8 mouse cellular contexts compared by ENCODE assay signal in the genomic region with DNA sequence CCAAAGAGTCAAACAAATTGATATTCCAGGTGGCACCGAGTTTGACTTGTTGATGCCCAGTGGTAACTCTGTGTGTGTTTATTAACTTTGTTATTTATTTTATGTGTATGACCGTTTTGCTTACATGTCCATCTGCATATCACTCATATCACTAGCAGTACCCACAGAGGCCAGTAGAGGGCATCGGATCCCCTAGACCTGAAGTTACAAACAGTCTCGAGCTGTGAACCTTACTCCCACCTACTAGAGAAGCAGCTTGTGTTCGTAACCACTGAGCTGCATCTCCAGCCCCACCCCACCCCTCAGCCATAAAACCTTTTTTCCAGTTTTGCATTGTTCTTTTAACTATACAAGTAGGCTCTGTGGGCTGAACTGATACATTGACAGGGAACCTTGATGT.
A peak's percentile ranks its signal among the peaks of the same experiment; 100 is the strongest.
DNase-seq lines count a peak whose midpoint lies in the region; ATAC-seq and TF ChIP-seq lines count a peak whose summit lies in the region.

No protein-coding gene starts in this region.

- peak; percentile 76 for TF ChIP-seq CTCF in intestine, postnatal 0 days (IDR thresholded peaks at IDR 0.05; ENCODE audit: low read depth)
- TF ChIP-seq CTCF in liver, adult 2 months (IDR thresholded peaks at IDR 0.05; ENCODE audit: low read depth, low read length): peak; percentile 58

- H3K79me2 ChIP-seq in liver, adult 2 months (ENCODE audit: control insufficient read depth, insufficient read depth, low read length): no peaks in the 10 kb centered on the region; the same call in 1 of the 2 replicates

- ATAC-seq in intestine, postnatal 0 days: no peak
- ATAC-seq in intestine, embryonic 16.5 days: no peak

- no peaks in the 10 kb centered on the region for H3K27me3 ChIP-seq in intestine, postnatal 0 days (replicated peaks; ENCODE audit: control insufficient read depth, insufficient read depth, low read length)
- no peaks in the 10 kb centered on the region for H3K27me3 ChIP-seq in intestine, embryonic 16.5 days (replicated peaks; ENCODE audit: control insufficient read depth, insufficient read depth, low read length)
- no peaks in the 10 kb centered on the region; the same call in 1 of the 2 replicates for H3K27me3 ChIP-seq in liver, adult 2 months (ENCODE audit: control insufficient read depth, insufficient read depth, low read length)

- H3K36me3 ChIP-seq in intestine, postnatal 0 days (ENCODE audit: control insufficient read depth, insufficient read depth): no peaks in the 10 kb centered on the region
- H3K36me3 ChIP-seq in intestine, embryonic 16.5 days (ENCODE audit: control insufficient read depth, insufficient read depth, low read length): no peaks in the 10 kb centered on the region
- no peaks in the 10 kb centered on the region for H3K36me3 ChIP-seq in liver, adult 2 months (ENCODE audit: control insufficient read depth, insufficient read depth, low read length)

- peak; percentile 37 for DNase-seq in 416B (ENCODE audit: low read depth)
- DNase-seq in ES-CJ7 (ENCODE audit: low read depth, low spot score): peak; percentile 21
- peak; percentile 39 for DNase-seq in liver, adult 2 months (ENCODE audit: extremely low read depth, low read depth, low spot score)
- no peak for DNase-seq in frontal cortex, postnatal 36 days (ENCODE audit: low spot score in 2 of 2)
- no peak for DNase-seq in left cerebral cortex, postnatal 25 days (ENCODE audit: low spot score in 2 of 2)
- DNase-seq in urinary bladder, adult 2 months (ENCODE audit: low spot score): no peak

- H3K4me2 ChIP-seq in intestine, postnatal 0 days (replicated peaks; ENCODE audit: low read depth): no peak overlapping the region
- H3K4me2 ChIP-seq in intestine, embryonic 16.5 days (ENCODE audit: low read depth, low read length): no peak overlapping the region

- TF ChIP-seq POLR2A in liver, adult 2 months (IDR thresholded peaks at IDR 0.05; ENCODE audit: extremely low read depth, insufficient read depth, low read length): no peak

- no peak overlapping the region for H3K4me3 ChIP-seq in intestine, postnatal 0 days (ENCODE audit: low read depth, low read length)
- H3K4me3 ChIP-seq in intestine, embryonic 16.5 days (ENCODE audit: low read length): no peak overlapping the region
- H3K4me3 ChIP-seq in liver, adult 2 months (ENCODE audit: insufficient read depth, low read depth, low read length): no peak overlapping the region

- 63% methylated on average over 5 of the region's 5 CpGs for WGBS in intestine, postnatal 0 days
- WGBS in intestine, embryonic 16.5 days: 61% methylated on average over 5 of the region's 5 CpGs
- 57% methylated on average over 5 of the region's 5 CpGs for WGBS in liver, adult 2 months

- intact Hi-C loops in left cerebral cortex, postnatal 25 days (cut with DNase I): no loop called here

- no peaks in the 10 kb centered on the region for H3K9me3 ChIP-seq in intestine, postnatal 0 days (ENCODE audit: control insufficient read depth)
- peaks cover 3% of the 10 kb centered on the region; the same call in 1 of the 2 replicates for H3K9me3 ChIP-seq in intestine, embryonic 16.5 days (ENCODE audit: control insufficient read depth, low read length)

- H3K9ac ChIP-seq in intestine, postnatal 0 days (ENCODE audit: low read depth, low read length): no peak overlapping the region
- H3K9ac ChIP-seq in intestine, embryonic 16.5 days (ENCODE audit: low read depth, low read length): no peak overlapping the region
- H3K9ac ChIP-seq in liver, adult 2 months (ENCODE audit: low read depth, low read length): no peak overlapping the region

- no peaks in the 10 kb centered on the region for H3K4me1 ChIP-seq in intestine, postnatal 0 days (replicated peaks; ENCODE audit: control insufficient read depth, insufficient read depth, low read length)
- H3K4me1 ChIP-seq in intestine, embryonic 16.5 days (ENCODE audit: control insufficient read depth, insufficient read depth, low read length): no peaks in the 10 kb centered on the region
- no peaks in the 10 kb centered on the region for H3K4me1 ChIP-seq in liver, adult 2 months (ENCODE audit: control insufficient read depth, insufficient read depth, low read length)

- no peak overlapping the region for H3K27ac ChIP-seq in intestine, postnatal 0 days (ENCODE audit: low read depth, low read length)
- H3K27ac ChIP-seq in intestine, embryonic 16.5 days (ENCODE audit: low read length): no peak overlapping the region
- no peak overlapping the region for H3K27ac ChIP-seq in liver, adult 2 months (replicated peaks; ENCODE audit: insufficient read depth, low read depth, low read length)

Comparison
In these comparisons a context has a peak if more than half of its experiments do, and no peak if none do; other contexts are left out.
1. DNase-seq: peak in 416B (single experiment), ES-CJ7 (single experiment) and liver, adult 2 months (single experiment); none in frontal cortex, postnatal 36 days (0 of 2), left cerebral cortex, postnatal 25 days (0 of 2) and urinary bladder, adult 2 months (single experiment).